Mouse (Mus musculus) megakaryocyte, embryonic 14.5 days (primary cell): ENCODE data around the gene Plcb4. TPM values are rescaled to one million over a fixed set of nuclear protein-coding genes. Genes with fewer than 3 reads are reported as not detected.

Source experiments
- H3K27me3 ChIP-seq: replicated peaks from 2 replicates; pipeline ENCODE3; 2012; ENCODE audit warnings: inconsistent platforms
- H3K36me3 ChIP-seq: replicated peaks from 2 replicates; pipeline ENCODE3; 2012; ENCODE audit warnings: low read length, inconsistent platforms, mixed read lengths
- H3K4me1 ChIP-seq: 2 replicates; pipeline ENCODE4 v1.6.1; 2012; ENCODE audit warnings: inconsistent platforms
- H3K4me3 ChIP-seq: replicated peaks from 2 replicates; pipeline ENCODE3; 2012; ENCODE audit warnings: moderate library complexity, mild to moderate bottlenecking, inconsistent platforms
- H3K9me3 ChIP-seq: 2 replicates; pipeline ENCODE4 v1.6.1; 2012; ENCODE audit warnings: inconsistent platforms
- FLI1 ChIP-seq: IDR thresholded peaks from 2 replicates; pipeline ENCODE4 v1.6.1; 2012; ENCODE audit warnings: low read length, inconsistent platforms, mixed read lengths
- GATA1 ChIP-seq: IDR thresholded peaks from 3 replicates; pipeline ENCODE4 v1.6.1; 2012; ENCODE audit warnings: mixed read lengths, low read length, inconsistent platforms, borderline replicate concordance
- polyA plus RNA-seq: library from polyadenylated mRNA; stranded (reverse); fragments of >175 nt; gene quantifications from 2 replicates; pipeline ENCODE4 v1.2.3, GENCODE M21; 2012; ENCODE audit warnings: low replicate concordance; ENCODE audit not compliant: insufficient read depth

Gene Plcb4
- polyA plus RNA-seq, 1 experiment, result 5.4 TPM

DNA sequence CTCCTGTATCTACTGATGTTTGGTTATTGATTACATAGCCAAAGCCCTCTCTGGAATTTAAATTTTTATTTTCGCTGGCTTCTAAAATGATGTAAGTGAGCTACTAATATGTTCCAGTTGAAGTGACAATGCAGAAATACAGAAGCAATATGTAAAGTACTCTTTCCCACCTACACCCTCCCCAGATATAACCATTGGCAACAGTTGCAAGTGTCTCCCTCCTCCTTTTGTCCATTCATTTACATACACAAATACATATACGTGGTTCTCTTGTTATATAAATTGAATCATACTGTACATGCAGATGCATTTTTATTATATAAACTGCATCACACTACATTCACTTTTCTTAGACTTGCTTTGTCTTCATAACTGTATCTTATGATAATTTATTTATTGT is 8.7 kb downstream of the Plcb4 start:
- TF ChIP-seq FLI1 (no peak), GATA1 (no peak)
- Histone ChIP-seq H3K4me3 (no peak overlapping the region), H3K36me3 (peaks cover 16% of the 10 kb centered on the region), H3K4me1 (peaks cover 5% of the 10 kb centered on the region), H3K9me3 (peaks cover 10% of the 10 kb centered on the region; the same call in 1 of the 2 replicates), H3K27me3 (no peaks in the 10 kb centered on the region)

DNA sequence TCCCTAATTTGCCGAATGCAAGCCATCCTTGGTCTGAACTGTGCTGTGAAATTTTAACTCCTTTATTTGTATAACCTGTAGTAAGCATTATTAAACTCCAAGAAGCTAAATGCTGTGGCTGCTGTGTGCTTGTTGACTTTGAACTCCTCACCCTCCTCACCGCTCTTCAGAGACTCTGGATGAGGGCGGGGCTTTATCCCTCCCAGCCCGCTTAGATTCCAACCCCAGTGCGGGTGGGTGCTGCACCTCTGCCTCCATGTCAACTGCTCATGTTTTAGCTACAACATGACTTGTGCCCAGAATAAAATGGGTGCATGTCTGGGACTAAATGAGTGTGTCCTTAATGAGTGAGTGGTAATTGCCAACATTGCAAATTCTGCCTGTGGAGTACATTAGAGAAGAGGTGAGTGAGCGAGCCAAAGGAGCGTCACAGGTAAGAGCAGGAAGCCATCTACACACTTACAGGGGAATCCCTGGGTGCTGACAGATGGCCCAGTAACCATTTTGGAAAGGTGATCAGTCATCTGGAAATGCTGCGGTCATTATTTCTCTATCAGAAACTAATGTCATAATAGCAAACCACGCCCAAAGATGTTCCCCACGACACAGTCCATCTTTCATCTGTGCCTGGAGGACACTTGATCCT is 13.8 kb downstream of the Plcb4 start:
- H3K36me3 ChIP-seq, result no peaks in the 10 kb centered on the region
- peaks cover 8% of the 10 kb centered on the region; the same call in 1 of the 2 replicates for H3K4me1 ChIP-seq
- H3K9me3 ChIP-seq, result no peaks in the 10 kb centered on the region
- no peak overlapping the region for H3K4me3 ChIP-seq
- no peaks in the 10 kb centered on the region for H3K27me3 ChIP-seq
- TF ChIP-seq FLI1 (no peak), GATA1 (no peak)

DNA sequence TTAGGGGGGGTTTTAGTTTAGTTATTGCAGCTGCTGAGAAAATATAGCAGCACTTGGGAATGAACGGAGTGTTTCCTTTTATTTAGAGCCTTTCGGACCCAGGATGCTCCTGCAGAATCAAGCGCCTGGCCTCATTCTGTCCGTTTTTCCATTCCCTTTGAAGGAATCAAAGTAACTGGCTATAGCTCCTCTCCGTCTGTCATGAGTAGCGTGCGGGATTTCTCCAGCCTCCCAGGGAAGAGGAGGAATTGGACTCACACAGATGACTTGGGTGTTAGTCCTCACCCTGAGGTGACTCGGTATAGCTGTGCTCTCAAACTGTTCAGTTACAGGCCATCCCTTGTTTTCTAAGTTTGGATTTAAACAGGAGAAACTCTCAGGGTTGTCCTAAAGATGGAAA is 14.8 kb downstream of the Plcb4 start:
- TF ChIP-seq FLI1 (no peak), GATA1 (no peak)
- Histone ChIP-seq H3K36me3 (no peaks in the 10 kb centered on the region), H3K4me3 (no peak overlapping the region), H3K9me3 (no peaks in the 10 kb centered on the region), H3K4me1 (peaks cover 12% of the 10 kb centered on the region; the same call in 1 of the 2 replicates), H3K27me3 (no peaks in the 10 kb centered on the region)

DNA sequence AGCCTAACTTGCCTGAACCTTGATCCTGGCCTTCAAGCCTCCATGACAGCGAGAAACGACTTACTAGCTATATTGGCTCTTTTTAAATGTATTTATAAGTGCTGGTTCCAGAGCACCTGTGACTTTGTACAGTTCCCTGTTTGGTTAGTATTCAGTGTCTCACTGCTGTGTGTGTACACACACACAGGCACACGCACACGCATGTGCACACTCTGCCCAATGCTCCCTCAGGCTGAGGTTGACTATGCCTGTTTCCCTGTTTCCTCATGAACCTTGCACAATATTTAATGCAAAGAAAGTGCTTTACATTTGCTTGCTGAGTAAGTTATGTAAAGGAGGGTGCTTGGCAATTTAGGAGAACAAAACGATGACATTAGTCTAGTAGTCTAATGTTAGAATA is 16.5 kb downstream of the Plcb4 start:
- Histone ChIP-seq H3K4me3 (no peak overlapping the region), H3K4me1 (peaks cover 20% of the 10 kb centered on the region), H3K27me3 (no peaks in the 10 kb centered on the region), H3K36me3 (no peaks in the 10 kb centered on the region), H3K9me3 (no peaks in the 10 kb centered on the region)
- no peak for TF ChIP-seq FLI1
- TF ChIP-seq GATA1, result no peak

DNA sequence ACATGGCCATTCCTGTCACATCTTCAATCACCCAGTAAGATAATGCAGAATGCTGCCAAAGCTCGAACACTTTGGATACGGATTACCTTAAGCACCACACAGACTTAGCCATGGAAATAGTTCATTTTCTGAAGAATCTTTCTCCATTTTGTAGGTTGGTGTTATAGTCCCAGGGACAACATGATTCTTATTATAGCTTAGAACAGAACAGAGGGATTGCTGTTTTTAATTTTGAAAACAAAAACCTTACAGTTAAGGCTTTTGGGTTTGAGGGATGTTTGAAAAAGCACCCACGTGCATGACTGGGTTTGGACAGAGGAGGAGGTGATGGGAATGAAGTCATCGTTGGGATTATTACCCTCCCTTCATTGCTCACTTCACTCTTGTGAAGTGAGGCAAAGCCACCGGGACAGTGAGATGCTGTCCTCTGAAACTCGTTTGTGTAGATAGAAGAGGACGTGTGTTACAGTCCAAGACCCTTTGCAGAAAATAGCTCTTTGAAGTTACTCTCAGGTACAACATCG is 18.2 kb downstream of the Plcb4 start:
- H3K9me3 ChIP-seq, result no peaks in the 10 kb centered on the region
- no peak overlapping the region for H3K4me3 ChIP-seq
- no peak for TF ChIP-seq GATA1
- no peak for TF ChIP-seq FLI1
- H3K4me1 ChIP-seq, result peaks cover 22% of the 10 kb centered on the region
- no peaks in the 10 kb centered on the region for H3K36me3 ChIP-seq
- H3K27me3 ChIP-seq, result no peaks in the 10 kb centered on the region

DNA sequence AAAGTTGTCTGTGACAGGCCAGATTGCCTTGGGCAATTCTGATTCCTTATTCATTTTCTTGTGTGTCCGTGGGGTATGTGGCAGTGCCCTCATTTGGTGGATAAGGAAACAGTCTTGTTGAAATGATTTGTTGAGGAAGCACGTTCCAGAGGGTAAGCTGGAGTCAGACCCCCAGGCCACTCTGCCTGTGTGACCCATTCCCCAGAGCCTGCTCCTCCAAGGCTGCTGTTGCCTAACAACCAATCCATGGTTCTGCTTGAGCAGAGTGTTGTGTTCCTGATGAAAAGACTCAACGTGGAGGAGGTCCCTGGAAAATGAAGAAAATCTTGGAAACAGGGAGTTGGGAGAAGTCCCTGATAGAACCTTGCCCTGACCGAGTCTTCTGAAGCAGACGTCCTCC is 18.8 kb downstream of the Plcb4 start:
- no peaks in the 10 kb centered on the region for H3K9me3 ChIP-seq
- H3K4me3 ChIP-seq, result no peak overlapping the region

DNA sequence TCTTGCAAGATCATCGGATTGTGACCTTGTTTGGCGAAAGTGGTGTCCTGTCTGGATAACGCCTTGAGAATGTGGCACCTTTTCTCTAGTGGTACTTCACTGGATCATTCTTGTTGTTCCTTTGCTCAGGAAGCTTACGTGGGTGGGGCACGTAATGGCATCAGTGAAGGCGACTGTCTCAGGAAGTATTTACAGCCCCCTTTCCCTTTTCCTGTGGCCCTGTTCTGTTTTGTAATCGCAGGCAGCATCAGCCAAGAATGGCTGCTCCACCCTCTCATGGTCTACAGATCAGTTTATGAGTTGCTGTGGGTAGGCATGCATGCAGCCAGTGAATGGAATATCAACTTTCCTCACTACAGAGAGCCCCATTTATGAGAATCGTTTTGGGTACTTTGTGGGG is 21.2 kb downstream of the Plcb4 start:
- TF ChIP-seq GATA1, result no peak
- TF ChIP-seq FLI1, result no peak
- no peaks in the 10 kb centered on the region for H3K9me3 ChIP-seq

More for the DNA sequence above, 18.8 kb downstream of the Plcb4 start:
- no peak for TF ChIP-seq FLI1
- TF ChIP-seq GATA1, result no peak
- H3K4me1 ChIP-seq, result peaks cover 22% of the 10 kb centered on the region
- no peaks in the 10 kb centered on the region for H3K27me3 ChIP-seq
- no peaks in the 10 kb centered on the region for H3K36me3 ChIP-seq

DNA sequence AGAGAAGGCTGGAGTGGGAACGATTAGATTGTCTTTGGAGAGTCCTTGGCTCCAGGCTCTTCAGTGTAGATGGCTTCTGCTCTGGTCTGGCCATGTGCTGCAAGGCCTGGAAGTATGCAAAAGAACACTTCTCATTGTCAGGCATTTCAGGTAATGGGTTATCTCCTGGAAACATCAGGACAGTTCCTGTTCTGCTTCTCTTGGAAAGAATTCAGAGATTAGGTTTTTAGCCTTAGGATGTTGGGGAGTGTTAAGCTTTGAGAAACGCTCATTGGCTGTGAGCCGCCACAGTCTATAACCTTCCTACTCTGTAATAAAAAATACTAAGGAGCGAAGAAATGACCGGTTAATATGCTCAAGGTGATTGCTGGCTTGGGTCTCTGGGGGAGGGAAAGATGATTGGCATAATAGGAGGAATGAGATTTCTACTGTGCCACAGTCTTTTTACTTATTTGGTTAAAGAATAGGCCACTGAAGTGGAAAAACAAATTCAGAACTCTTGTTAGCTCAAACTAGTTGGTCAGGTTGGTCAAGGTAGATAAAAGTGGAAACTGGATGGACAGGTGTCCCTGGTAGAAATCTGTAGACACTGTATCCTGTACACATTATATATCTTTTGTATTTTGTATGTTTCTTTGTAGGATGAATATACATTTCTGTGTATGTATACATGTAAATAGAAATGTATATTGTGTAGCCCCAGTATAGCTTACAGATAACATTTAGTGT is 21.8 kb downstream of the Plcb4 start:
- no peak for TF ChIP-seq GATA1
- TF ChIP-seq FLI1, result no peak
- Histone ChIP-seq H3K36me3 (peaks cover 1% of the 10 kb centered on the region), H3K4me3 (no peak overlapping the region), H3K4me1 (peaks cover 22% of the 10 kb centered on the region), H3K27me3 (no peaks in the 10 kb centered on the region), H3K9me3 (peaks cover 2% of the 10 kb centered on the region)

More for the DNA sequence above, 21.2 kb downstream of the Plcb4 start:
- no peak overlapping the region for H3K4me3 ChIP-seq
- H3K4me1 ChIP-seq, result peaks cover 22% of the 10 kb centered on the region
- H3K36me3 ChIP-seq, result no peaks in the 10 kb centered on the region
- H3K27me3 ChIP-seq, result no peaks in the 10 kb centered on the region

DNA sequence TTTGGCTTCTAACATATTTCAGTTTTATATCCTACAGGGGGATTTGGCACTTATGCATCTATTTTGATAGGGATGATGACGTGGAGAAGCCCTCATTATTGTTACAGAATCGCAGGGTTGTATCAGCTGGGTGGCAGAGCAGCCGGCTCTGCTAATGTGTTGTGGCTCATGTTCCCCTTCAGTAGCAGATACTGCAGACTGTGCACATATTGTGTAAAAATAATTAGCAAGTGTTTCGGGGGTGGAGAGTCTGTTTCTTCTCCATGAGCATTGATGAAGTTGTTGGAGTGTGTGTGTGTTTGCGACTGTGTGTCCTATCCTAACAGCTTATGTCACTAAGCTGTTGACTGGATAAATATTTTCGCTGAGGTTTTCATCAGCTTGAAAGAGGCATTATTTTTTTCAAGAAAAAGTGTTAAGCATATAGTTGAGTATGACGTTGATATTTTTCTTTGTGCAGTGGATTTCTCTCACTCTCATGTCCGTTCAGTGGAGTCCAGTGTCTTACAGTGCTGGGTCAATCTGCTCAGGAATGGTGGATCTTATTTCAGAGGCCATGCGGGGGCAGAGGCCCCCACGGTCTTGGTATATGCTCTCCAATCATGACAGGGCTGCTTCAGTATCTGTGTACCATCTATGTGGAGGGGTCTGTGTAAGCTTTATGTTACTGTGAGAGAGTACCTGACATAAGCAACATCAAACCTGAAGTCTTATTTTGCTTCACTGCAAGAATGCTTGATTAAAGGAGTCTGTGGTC is 25.1 kb downstream of the Plcb4 start:
- no peaks in the 10 kb centered on the region for H3K27me3 ChIP-seq
- peaks cover 26% of the 10 kb centered on the region for H3K4me1 ChIP-seq
- peaks cover 7% of the 10 kb centered on the region for H3K9me3 ChIP-seq
- TF ChIP-seq GATA1 (no peak), FLI1 (no peak)
- no peak overlapping the region for H3K4me3 ChIP-seq
- H3K36me3 ChIP-seq, result peaks cover 6% of the 10 kb centered on the region

DNA sequence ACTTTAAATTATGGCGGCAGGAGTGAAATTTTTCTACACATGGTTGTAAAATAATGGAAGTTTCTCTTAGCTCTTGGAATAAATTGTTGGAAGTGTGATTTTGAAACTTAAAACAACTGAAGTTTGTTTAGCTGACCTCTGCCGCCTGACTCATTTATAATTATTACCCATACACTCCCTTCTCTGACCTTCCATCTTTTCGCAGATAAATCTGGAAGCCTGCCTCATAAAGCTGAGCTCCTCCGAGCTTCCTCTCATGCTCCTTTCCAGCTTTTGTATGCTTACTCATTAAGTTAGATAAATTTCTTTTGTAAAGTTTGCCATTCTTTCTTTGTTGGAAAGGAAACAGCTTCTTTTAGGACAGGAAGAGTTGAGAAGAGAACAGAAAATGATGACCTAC is 27.9 kb downstream of the Plcb4 start:
- no peaks in the 10 kb centered on the region for H3K27me3 ChIP-seq
- H3K4me1 ChIP-seq, result peaks cover 20% of the 10 kb centered on the region
- TF ChIP-seq GATA1, result no peak
- no peak for TF ChIP-seq FLI1
- H3K36me3 ChIP-seq, result peaks cover 8% of the 10 kb centered on the region
- no peak overlapping the region for H3K4me3 ChIP-seq
- peaks cover 7% of the 10 kb centered on the region for H3K9me3 ChIP-seq
